Mouse (Mus musculus) intestine, embryonic 16.5 days (tissue): ENCODE measurements at regions not wholly inside any gene's neighbourhood (a gene's known extent, or its start where the extent isn't known, plus 50 kb on each side); places are given as distances from the start of the nearest gene placed in this dataset.

ENCODE experiments used
- ATAC-seq: fragments of 200-750 bp; cut with Nextera tagmentation; 2 replicates; pipeline ENCODE4 v1.8.0; 2017; ENCODE audit warnings: moderate TSS enrichment, moderate library complexity
- H3K27ac ChIP-seq: fragments of 300-500 bp; sonication (generic); 2 replicates; pipeline ENCODE4 v1.5.1; 2014; ENCODE audit warnings: mild to moderate bottlenecking, low read length
- H3K27me3 ChIP-seq: fragments of 300-500 bp; sonication (generic); replicated peaks from 2 replicates; pipeline ENCODE4 v1.6.1; 2014; ENCODE audit warnings: low read length, control low read depth, mixed read lengths; ENCODE audit not compliant: control insufficient read depth, insufficient read depth
- H3K36me3 ChIP-seq: fragments of 300-500 bp; sonication (generic); 2 replicates; pipeline ENCODE4 v1.6.1; 2014; ENCODE audit warnings: low read length, control low read depth; ENCODE audit not compliant: control insufficient read depth, insufficient read depth
- H3K4me1 ChIP-seq: fragments of 300-500 bp; sonication (generic); 2 replicates; pipeline ENCODE4 v1.6.1; 2014; ENCODE audit warnings: low read length, control low read depth, mixed read lengths; ENCODE audit not compliant: control insufficient read depth, insufficient read depth
- H3K4me2 ChIP-seq: fragments of 300-500 bp; sonication (generic); 2 replicates; pipeline ENCODE4 v1.6.1; 2014; ENCODE audit warnings: low read depth, low read length, control low read depth
- H3K4me3 ChIP-seq: fragments of 300-500 bp; sonication (generic); 2 replicates; pipeline ENCODE4 v1.5.1; 2014; ENCODE audit warnings: mild to moderate bottlenecking, low read length
- H3K9ac ChIP-seq: fragments of 300-500 bp; sonication (generic); 2 replicates; pipeline ENCODE4 v1.6.1; 2014; ENCODE audit warnings: low read depth, low read length
- H3K9me3 ChIP-seq: fragments of 300-500 bp; sonication (generic); 2 replicates; pipeline ENCODE4 v1.6.1; 2016; ENCODE audit warnings: low read length, control low read depth; ENCODE audit not compliant: control insufficient read depth
- WGBS: fragments of 180-500 bp; shearing (Covaris S2); extraction: QIAGEN DNeasy Blood & Tissue Kit; methylation state at CpG from one replicate; pipeline ENCODE4 v1.1.7; 2014; 5-methylcytosine and 5-hydroxymethylcytosine counted together

DNA sequence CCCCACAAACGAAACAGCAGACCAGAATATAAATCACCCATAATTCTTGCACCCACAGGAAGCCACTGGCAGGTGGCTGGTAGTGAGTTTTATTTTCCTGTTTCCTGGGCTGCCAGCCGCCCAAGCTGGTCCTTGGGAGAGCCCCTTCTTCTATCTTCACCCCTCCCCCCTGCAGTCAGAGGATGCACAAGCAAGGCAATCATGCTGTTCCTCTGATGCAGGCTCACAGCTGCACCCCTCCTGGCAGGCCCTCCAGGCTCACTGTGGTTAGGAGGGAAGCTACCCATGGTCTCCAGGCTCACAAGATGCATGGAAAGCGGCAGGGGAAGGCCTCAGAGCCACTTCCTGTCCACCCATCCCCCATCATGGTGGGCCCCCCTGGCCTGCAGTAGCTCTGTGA lies 79.3 kb upstream of the Aldh1b1 start:
- peaks cover 3% of the 10 kb centered on the region; the same call in 1 of the 2 replicates for H3K4me1 ChIP-seq

DNA sequence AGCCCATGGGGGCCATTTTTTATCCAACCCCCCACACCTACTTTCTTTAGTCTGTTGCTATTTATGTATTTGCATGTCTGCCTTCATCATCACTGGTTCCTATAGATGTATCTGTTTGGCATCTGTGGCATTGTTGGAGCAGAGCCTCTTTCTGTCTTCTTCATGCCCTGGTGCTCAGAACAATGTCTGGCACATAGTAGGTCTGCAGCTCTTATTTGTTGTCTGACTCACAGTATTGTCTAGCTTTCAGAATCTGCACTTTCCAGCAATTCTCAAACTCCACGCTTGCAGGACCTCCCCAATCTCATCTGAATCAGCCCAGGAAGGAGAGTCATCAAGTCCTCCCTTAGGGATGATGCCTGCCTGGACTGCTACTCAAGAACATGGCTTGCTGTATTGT lies 82.9 kb upstream of the Aldh1b1 start:
- no peaks in the 10 kb centered on the region for H3K27me3 ChIP-seq
- no peak for ATAC-seq
- no peak overlapping the region for H3K9ac ChIP-seq
- no peak overlapping the region for H3K4me3 ChIP-seq
- no peaks in the 10 kb centered on the region for H3K4me1 ChIP-seq
- H3K36me3 ChIP-seq: no peaks in the 10 kb centered on the region
- whole genome bisulfite sequencing: 83% methylated on average over 1 of the region's 1 CpGs
- no peaks in the 10 kb centered on the region for H3K9me3 ChIP-seq
- H3K4me2 ChIP-seq: no peak overlapping the region
- H3K27ac ChIP-seq: no peak overlapping the region

More for the DNA sequence above, 79.3 kb upstream of the Aldh1b1 start:
- no peak overlapping the region for H3K4me3 ChIP-seq
- H3K4me2 ChIP-seq: no peak overlapping the region
- no peaks in the 10 kb centered on the region for H3K36me3 ChIP-seq
- no peaks in the 10 kb centered on the region for H3K9me3 ChIP-seq
- 53% methylated on average over 3 of the region's 3 CpGs for WGBS
- no peak for ATAC-seq
- H3K27ac ChIP-seq: no peak overlapping the region
- H3K27me3 ChIP-seq: no peaks in the 10 kb centered on the region
- no peak overlapping the region for H3K9ac ChIP-seq

DNA sequence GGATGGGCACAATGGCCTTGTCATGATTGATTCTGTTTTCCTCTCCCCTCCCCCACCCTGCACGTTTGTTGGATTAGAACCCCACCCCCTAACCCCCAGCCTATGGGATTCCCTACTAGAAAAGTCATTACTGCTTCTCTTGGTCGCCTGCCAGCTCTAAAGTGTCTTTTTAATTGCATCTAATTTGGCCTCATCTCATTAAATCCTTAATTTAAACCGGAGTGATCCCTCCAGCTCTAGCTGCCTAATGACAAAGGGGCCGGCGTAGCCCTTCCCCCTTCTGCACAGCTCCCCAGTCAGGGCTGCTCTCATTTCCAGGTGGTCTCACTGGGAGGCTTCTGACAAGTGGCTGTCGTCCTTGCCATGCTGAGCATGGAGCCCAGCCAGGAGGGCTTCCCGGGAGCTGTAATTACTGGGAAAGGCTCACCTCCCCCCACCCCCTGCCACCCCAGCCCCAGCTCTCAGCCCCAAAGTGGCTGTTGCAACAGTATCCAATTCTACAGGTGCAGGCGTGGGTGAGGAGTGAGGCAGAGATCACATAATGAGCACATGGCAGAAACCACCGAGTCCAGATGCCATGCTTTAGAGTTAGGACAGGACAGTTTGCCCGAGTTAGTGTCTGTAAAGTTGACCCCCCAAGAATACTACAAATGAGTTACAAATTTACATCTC lies 84.8 kb upstream of the Aldh1b1 start:
- no peaks in the 10 kb centered on the region for H3K36me3 ChIP-seq
- WGBS: 29% methylated on average over 10 of the region's 10 CpGs
- no peak for ATAC-seq
- no peaks in the 10 kb centered on the region for H3K4me1 ChIP-seq
- H3K4me2 ChIP-seq: no peak overlapping the region
- no peak overlapping the region for H3K4me3 ChIP-seq
- H3K9ac ChIP-seq: no peak overlapping the region
- H3K27me3 ChIP-seq: no peaks in the 10 kb centered on the region
- H3K9me3 ChIP-seq: no peaks in the 10 kb centered on the region
- no peak overlapping the region for H3K27ac ChIP-seq

DNA sequence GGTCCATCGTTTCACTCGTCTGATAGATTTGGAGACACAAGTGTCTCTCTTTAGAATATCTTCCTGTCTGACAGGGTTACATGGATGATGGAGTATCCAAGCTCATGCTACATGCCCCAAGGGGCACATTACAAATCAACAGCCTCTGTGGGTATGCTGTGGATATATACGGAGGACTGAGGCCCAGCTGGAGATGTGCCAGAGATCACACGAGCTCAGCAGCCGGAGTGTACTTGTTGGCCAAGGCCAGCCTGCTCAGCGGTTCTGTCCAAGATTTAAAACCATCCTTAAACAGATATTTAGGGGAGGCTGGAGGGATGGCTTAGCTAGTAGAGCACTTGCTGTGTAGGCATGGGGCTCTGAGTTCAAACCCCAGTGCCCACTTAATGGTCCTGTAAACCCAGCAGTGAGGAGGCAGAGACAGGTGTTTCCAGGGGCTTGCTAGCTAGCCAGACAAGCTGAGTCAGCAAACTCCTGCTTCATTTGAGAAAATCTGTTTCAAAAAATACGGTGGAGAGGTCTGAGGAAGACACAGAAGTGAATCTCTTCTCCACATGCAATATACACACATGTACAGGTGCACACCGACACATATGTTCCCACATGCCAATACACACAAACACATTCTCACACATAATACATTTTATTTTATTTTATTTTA lies 85.6 kb upstream of the Aldh1b1 start:
- ATAC-seq: no peak

DNA sequence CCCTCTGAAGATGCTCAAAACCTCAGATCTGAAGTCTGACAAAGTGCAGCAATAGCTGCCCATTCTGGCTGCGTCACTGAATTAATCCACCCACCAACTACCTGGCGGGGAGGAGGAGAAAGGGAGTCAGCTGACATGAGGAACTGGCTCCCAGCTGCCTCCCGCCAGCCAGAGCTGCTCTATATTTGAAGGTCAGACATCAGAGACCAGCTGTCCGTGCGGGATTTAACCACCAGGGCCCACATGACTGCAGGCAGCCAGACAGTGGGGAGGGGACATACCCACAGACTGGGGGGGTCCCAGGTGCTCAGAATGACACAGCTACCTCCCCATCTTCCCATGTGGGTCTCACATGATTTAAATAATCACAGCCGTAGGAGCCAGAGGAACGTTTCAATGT lies 94.8 kb upstream of the Aldh1b1 start:
- ATAC-seq: no peak
- no peak overlapping the region for H3K27ac ChIP-seq
- no peaks in the 10 kb centered on the region for H3K27me3 ChIP-seq
- H3K4me3 ChIP-seq: no peak overlapping the region
- no peaks in the 10 kb centered on the region for H3K36me3 ChIP-seq
- no peaks in the 10 kb centered on the region for H3K9me3 ChIP-seq
- no peak overlapping the region for H3K9ac ChIP-seq
- H3K4me2 ChIP-seq: no peak overlapping the region
- 43% methylated on average over 7 of the region's 7 CpGs for WGBS
- no peaks in the 10 kb centered on the region for H3K4me1 ChIP-seq

More for the DNA sequence above, 85.6 kb upstream of the Aldh1b1 start:
- H3K36me3 ChIP-seq: no peaks in the 10 kb centered on the region
- H3K9ac ChIP-seq: no peak overlapping the region
- H3K4me2 ChIP-seq: no peak overlapping the region
- no peaks in the 10 kb centered on the region for H3K9me3 ChIP-seq
- H3K27ac ChIP-seq: no peak overlapping the region
- no peaks in the 10 kb centered on the region for H3K4me1 ChIP-seq
- H3K27me3 ChIP-seq: no peaks in the 10 kb centered on the region
- WGBS: 50% methylated on average over 8 of the region's 8 CpGs
- H3K4me3 ChIP-seq: no peak overlapping the region

DNA sequence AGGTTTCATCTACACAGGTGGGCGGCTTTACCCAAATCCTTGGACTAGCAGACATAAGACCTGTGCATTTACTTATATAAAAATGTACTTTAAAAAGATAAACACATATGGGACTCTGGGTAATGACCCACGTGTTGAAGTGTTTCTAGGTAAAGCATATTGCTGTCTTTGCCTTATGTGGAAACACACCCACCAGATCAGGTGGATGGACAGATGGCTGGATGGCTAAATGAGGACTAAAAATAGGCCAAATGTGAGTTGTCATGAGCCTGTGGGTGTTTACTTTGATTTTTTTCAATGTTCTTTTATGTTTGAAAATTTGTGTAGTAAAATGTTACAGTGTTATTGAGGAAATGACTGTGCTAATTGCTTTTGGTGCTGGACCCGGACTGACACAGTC lies 99.2 kb upstream of the Aldh1b1 start:
- H3K27me3 ChIP-seq: no peaks in the 10 kb centered on the region
- no peaks in the 10 kb centered on the region for H3K9me3 ChIP-seq
- H3K4me2 ChIP-seq: no peak overlapping the region
- no peak for ATAC-seq
- H3K9ac ChIP-seq: no peak overlapping the region
- no peak overlapping the region for H3K27ac ChIP-seq
- H3K36me3 ChIP-seq: no peaks in the 10 kb centered on the region
- no peak overlapping the region for H3K4me3 ChIP-seq
- 76% methylated on average over 3 of the region's 3 CpGs for WGBS
- no peaks in the 10 kb centered on the region for H3K4me1 ChIP-seq

DNA sequence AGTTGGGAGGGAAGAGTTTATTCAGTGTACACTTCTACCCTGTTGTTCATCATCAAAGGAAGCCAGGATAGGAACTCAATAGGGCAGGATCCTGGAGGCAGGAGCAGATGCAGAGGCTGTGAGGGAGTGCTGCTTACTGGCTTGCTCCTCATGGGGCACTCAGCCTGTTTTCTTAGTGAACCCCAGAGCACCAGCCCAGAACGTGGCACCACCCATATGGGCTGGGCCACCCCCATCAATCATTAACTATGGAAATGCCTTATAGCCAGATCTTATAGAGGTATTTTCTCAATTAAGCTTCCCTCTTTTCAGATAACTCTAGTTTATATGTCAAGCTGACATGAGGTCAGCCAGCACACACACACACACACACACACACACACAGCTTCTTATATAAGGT lies 103.6 kb upstream of the Aldh1b1 start:
- peak; percentile 79 for ATAC-seq
- Histone ChIP-seq H3K4me3 (no peak overlapping the region), H3K27ac (no peak overlapping the region), H3K9me3 (no peaks in the 10 kb centered on the region), H3K9ac (no peak overlapping the region), H3K4me1 (no peaks in the 10 kb centered on the region), H3K4me2 (no peak overlapping the region), H3K36me3 (no peaks in the 10 kb centered on the region), H3K27me3 (no peaks in the 10 kb centered on the region)
- 8% methylated on average over 1 of the region's 1 CpGs for WGBS

DNA sequence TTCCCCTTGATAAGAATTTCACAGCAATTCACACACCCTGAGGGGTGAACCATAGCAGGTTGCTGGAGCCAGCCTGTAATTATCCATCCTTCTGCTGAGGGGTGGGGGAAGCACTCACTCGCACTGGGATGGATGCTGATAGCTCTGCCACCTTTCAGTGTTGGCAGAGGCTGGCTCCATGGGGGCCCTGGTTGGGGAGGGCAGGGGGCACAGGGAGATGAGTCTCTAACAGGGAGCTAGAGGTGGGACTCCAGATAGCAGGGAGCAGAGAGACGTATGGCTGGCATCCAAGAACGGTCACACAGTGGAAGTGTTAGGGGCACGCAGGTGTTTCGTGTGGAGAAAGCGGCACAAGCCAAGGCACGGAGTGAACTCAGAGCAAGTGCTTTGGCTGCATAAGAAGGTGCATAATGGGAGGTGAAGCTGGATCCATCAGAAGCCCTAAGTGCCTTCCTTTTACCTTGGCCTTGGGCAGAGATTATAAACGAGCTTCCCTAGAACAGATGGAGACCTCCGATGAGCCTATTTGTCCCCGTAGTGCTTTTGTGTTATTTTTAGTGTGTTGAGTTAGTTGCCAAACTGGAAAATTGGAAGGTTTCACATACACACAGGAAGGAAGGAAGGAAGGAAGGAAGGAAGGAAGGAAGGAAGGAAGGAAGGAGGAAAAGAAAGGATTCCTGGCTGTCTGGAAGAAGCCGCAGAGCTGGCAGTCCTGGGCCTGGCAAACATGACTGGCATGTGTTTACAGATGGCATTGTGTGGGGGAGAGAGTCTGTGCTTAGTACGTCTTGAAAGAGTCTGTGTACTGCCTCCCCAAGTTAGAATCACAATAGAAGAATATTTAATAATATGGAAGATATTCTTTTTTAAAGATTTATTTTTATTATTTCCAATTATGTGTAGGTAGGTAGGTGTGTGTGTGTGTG lies 108.6 kb upstream of the Aldh1b1 start:
- H3K4me3 ChIP-seq: no peak overlapping the region
- H3K9me3 ChIP-seq: no peaks in the 10 kb centered on the region
- 68% methylated on average over 12 of the region's 12 CpGs for WGBS
- no peaks in the 10 kb centered on the region for H3K4me1 ChIP-seq
- H3K27me3 ChIP-seq: no peaks in the 10 kb centered on the region
- no peak overlapping the region for H3K9ac ChIP-seq
- H3K36me3 ChIP-seq: no peaks in the 10 kb centered on the region
- no peak overlapping the region for H3K4me2 ChIP-seq
- H3K27ac ChIP-seq: no peak overlapping the region
- ATAC-seq: no peak

DNA sequence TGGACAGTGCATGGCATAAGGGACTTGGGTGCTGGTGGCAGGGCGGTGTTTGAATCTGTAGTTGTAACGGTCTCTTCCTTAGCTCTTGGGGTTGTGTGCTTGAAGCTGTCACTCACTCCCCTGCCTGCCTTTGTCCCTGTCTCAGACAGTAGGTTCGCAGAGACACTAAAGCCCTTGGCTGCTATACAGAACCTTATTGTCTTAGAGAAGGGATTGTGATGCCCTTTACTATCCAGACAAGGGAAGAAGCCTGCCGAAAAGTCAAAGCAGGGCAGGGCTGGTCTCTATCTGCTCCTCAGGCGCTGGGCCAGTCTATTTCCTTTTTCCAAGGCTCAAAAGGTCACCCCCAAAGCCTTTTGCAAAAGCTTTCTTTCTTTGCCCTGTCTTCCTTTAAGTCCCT lies 109.2 kb upstream of the Aldh1b1 start:
- Histone ChIP-seq H3K9me3 (no peaks in the 10 kb centered on the region), H3K4me1 (no peaks in the 10 kb centered on the region), H3K4me3 (no peak overlapping the region), H3K36me3 (no peaks in the 10 kb centered on the region), H3K27ac (no peak overlapping the region), H3K27me3 (no peaks in the 10 kb centered on the region), H3K4me2 (no peak overlapping the region), H3K9ac (no peak overlapping the region)
- 44% methylated on average over 5 of the region's 5 CpGs for WGBS
- no peak for ATAC-seq
